Mouse (Mus musculus): ENCODE results near the gene Os9.
"Not testable (repeated sequence)": the region's sequence is repeated elsewhere in the genome, so short reads cannot be mapped to it uniquely, and the experiment has no call there.

Os9 gene

GRCm38 (mm10) chr10:127121066-127121477 lies at the start of gene Os9:
Gene Os9, minus strand, starts transcription at chr10:127121131.
- DNase-seq (ENCODE audit: low spot score in 2 of 2) = peak; percentile 96

- DNase-seq (ENCODE audit: low spot score in 2 of 2) = no peak
Measured at GRCm38 (mm10) chr10:127170002-127170401, 49.1 kb upstream of the Os9 start.

GRCm38 (mm10) chr10:127167614-127168192 lies 46.8 kb upstream of the Os9 start:
- DNase-seq (ENCODE audit: low spot score in 2 of 2) = peak in 1 of 2 experiments; percentile 30

GRCm38 (mm10) chr10:127166771-127167613 lies 46.1 kb upstream of the Os9 start:
- no peak for DNase-seq (ENCODE audit: low spot score in 2 of 2)

DNA sequence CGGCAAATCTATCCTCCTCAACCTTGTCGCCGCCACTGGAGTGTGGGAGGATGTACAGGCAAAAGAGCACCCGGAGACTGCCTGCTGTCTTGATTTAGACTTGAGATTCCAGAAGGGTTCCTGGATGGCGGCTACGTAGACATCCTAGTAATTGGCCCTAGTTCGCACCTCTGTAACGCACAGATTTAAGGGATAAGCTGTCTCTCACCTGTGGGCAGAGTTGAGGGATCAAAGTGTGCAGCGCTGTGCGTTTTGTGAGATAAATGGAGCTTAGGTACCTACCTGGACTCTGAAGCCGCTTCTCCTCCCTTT lies 45.4 kb upstream of the Os9 start:
- DNase-seq (ENCODE audit: low spot score in 2 of 2) = no peak

- peak in 1 of 2 experiments; percentile 64 for DNase-seq (ENCODE audit: low spot score in 2 of 2)
Measured at GRCm38 (mm10) chr10:127165654-127166403, 44.9 kb upstream of the Os9 start.

GRCm38 (mm10) chr10:127165354-127165653 lies 44.4 kb upstream of the Os9 start:
- DNase-seq (ENCODE audit: low spot score in 2 of 2) = no peak

- DNase-seq (ENCODE audit: low spot score in 2 of 2) = peak; percentile 41 to 68
Measured at GRCm38 (mm10) chr10:127164631-127165353, 43.9 kb upstream of the Os9 start, which contains the start of gene B4galnt1. Gene B4galnt1, plus strand, starts transcription at chr10:127165225.

DNA sequence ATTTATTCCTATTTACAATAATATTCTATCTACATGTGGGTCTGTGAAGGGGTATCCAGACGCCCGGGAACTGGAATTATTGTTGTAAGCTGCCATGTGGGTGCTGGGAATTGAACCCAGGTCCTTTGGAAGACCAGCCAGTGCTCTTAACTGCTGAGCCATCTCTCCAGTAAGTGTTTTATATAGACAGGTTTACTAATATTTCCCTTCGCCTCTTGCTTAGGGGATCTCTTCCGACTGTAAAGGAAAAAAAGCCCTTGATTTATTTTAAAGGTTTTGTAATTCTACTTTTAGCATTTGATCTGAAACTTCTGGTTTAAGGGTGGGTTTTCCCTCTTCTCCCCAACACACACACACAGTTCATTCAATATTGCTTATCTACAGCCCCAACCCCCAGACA lies 43.3 kb upstream of the Os9 start:
- DNase-seq (ENCODE audit: low spot score in 2 of 2) = no peak

DNA sequence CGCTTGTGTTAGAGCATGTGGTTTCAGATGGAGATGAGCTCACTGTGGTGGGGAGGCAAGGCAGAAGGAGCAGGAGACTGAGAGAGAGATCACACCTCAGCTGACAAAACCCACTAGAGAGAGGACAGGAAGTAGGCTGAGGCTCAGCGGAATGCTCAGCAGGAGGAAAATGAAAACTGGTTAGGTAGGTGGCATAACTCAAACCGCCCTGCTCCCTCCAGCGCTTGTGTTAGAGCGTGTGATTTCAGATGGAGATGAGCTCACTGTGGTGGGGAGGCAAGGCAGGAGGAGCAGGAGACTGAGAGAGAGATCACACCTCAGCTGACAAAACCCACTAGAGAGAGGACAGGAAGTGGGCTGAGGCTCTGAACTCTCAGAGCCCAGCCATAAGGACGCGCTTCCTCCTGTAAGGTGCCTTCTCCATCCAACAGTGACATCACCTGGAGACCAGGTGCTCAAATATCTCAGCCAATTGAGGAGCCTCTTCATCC lies 41.9 kb upstream of the Os9 start:
- not testable (repeated sequence) for DNase-seq (ENCODE audit: low spot score in 2 of 2)

GRCm38 (mm10) chr10:127160728-127161127 lies 39.8 kb upstream of the Os9 start:
- DNase-seq (ENCODE audit: low spot score in 2 of 2) = no peak

DNA sequence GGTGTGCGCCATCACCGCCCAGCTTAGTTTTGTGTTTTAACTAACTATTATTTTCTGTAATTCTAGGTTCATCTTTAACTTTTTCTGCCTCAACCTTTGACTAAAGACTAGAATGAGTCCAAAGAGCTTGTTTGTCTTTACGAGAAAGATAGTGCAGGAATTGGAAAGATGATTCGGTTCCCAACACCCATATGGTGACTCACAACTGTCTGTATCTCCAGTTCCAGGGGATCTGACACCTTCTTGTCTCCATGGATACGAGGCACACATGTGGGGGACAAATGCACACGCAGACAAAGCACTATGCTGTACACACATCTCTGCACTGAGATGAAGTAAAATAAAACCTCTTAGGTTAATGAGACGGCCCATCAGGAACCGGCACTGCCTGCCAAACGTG lies 39.1 kb upstream of the Os9 start:
- DNase-seq (ENCODE audit: low spot score in 2 of 2) = no peak

DNA sequence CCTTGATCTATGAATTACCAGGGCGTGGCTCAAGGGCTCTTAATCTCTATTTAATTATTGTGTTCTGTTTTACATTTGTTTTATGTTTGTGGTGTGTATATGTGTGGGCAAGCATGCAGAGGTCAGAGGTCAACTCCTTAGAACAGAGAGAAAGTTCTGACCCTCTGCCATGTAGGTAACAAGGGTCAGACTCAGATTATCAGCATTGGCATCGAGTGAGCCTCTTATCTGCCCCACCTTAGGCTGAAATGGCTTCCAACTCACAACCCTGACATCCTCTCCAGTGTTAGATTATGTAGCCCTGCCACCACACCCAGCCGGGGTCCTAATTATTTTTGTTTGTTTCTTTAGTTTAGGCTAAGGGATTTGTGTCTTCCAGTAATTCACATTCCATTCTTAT lies 37.5 kb upstream of the Os9 start:
- no peak for DNase-seq (ENCODE audit: low spot score in 2 of 2)

GRCm38 (mm10) chr10:127156511-127156910 lies 35.6 kb upstream of the Os9 start:
- no peak for DNase-seq (ENCODE audit: low spot score in 2 of 2)

GRCm38 (mm10) chr10:127156089-127156488 lies 35.2 kb upstream of the Os9 start:
- no peak for DNase-seq (ENCODE audit: low spot score in 2 of 2)

DNA sequence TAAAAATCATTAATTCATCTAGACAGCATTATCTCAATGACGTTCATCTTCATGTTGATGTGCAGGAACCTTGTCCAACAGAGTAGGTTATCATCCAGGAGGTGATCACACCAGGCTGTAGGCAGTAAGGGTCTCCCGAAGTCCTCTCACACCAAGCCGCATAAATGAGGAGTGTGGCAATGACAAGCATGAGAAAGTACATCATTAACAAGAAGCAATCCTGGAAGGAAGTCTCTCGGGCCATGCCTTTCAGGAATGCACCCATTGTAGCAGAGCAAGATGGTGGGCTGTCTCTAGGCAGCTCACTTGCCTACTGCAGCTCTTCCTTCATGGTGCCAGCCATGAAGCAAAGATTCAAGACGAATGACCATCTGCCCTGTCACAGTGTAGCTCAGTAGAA lies 33.7 kb upstream of the Os9 start:
- no peak for DNase-seq (ENCODE audit: low spot score in 2 of 2)

- DNase-seq (ENCODE audit: low spot score in 2 of 2) = no peak
Measured at GRCm38 (mm10) chr10:127154241-127154640, 33.3 kb upstream of the Os9 start.

- DNase-seq (ENCODE audit: low spot score in 2 of 2) = no peak
Measured at GRCm38 (mm10) chr10:127153323-127153722, 32.4 kb upstream of the Os9 start.

GRCm38 (mm10) chr10:127152556-127152955 lies 31.6 kb upstream of the Os9 start:
- DNase-seq (ENCODE audit: low spot score in 2 of 2) = not testable (repeated sequence)

DNA sequence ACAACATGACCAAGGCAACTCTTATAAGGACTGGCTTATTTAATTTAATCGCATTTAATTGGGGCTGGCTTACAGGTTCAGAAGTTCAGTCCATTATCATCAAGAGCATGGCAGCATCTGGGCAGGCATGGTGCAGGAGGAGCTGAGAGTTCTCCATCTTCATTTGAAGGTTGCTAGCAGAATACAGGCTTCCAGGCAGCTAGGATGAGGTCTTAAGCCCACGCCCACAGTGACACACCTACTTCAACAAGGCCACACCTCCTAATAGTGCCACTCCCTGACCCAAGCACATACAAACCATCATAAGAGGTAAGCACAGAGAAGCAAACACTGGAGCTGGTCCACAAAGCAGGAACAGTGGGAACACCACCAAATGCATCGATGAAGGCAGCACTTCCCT lies 30.3 kb upstream of the Os9 start:
- not testable (repeated sequence) for DNase-seq (ENCODE audit: low spot score in 2 of 2)

GRCm38 (mm10) chr10:127150471-127150872 lies 29.5 kb upstream of the Os9 start:
- no peak for DNase-seq (ENCODE audit: low spot score in 2 of 2)

GRCm38 (mm10) chr10:127147135-127147534 lies 26.2 kb upstream of the Os9 start:
- DNase-seq (ENCODE audit: low spot score in 2 of 2) = no peak

All from urinary bladder, adult 18-20 months (tissue).